Mouse (Mus musculus) liver, embryonic 14.5 days (tissue): Measurements from ENCODE around the gene Cckbr. TPM values are rescaled to one million over a fixed set of nuclear protein-coding genes. Genes with fewer than 3 reads are reported as not detected.
A peak's percentile ranks its signal among the peaks of the same experiment; 100 is the strongest.

Experiments used
- ATAC-seq: fragments of 200-750 bp; cut with Nextera tagmentation; 2 replicates; pipeline ENCODE4 v1.8.0; 2017; ENCODE audit warnings: moderate number of reproducible peaks, mild to moderate bottlenecking, moderate library complexity; ENCODE audit not compliant: insufficient read depth
- DNase-seq, 3 experiments: peaks; one replicate each; pipeline ENCODE4 v3.0.0-alpha.2; 2012 to 2013; ENCODE audit warnings: low read depth in 3 of 3, low spot score in 3 of 3
- H3K27ac ChIP-seq: fragments of 300-500 bp; sonication (generic); 2 replicates; pipeline ENCODE4 v1.5.1; 2014; ENCODE audit warnings: moderate library complexity, mild to moderate bottlenecking, control low read depth, inconsistent platforms
- H3K27me3 ChIP-seq: fragments of 300-500 bp; sonication (generic); 2 replicates; pipeline ENCODE4 v1.6.1; 2014; ENCODE audit warnings: mild to moderate bottlenecking, low read length, moderate library complexity; ENCODE audit not compliant: control insufficient read depth, insufficient read depth
- H3K36me3 ChIP-seq: fragments of 300-500 bp; sonication (generic); replicated peaks from 2 replicates; pipeline ENCODE4 v1.6.1; 2014; ENCODE audit warnings: low read depth; ENCODE audit not compliant: control insufficient read depth, insufficient read depth
- H3K4me1 ChIP-seq, 2 experiments: fragments of 200-500 bp in 1 of 2; fragments of 300-500 bp in 1 of 2; sonication (generic) in 1 of 2; replicated peaks; 2 replicates each; pipeline ENCODE4 v1.6.1; 2012 to 2014; ENCODE audit warnings: antibody characterized with exemption in 1 of 2, inconsistent platforms in 1 of 2, low read length in 1 of 2; ENCODE audit not compliant: control insufficient read depth in 2 of 2, insufficient read depth in 2 of 2
- H3K4me2 ChIP-seq: fragments of 300-500 bp; sonication (generic); 2 replicates; pipeline ENCODE4 v1.6.1; 2014; ENCODE audit warnings: low read depth, mild to moderate bottlenecking, control low read depth, moderate library complexity
- H3K4me3 ChIP-seq, 2 experiments: fragments of 200-500 bp in 1 of 2; fragments of 300-500 bp in 1 of 2; sonication (generic) in 1 of 2; 2 replicates each; pipeline ENCODE4 v1.5.1; 2012 to 2014; ENCODE audit warnings: low read depth in 2 of 2, low read length in 2 of 2, mild to moderate bottlenecking in 2 of 2, control low read depth in 1 of 2, inconsistent platforms in 1 of 2, moderate library complexity in 1 of 2; ENCODE audit not compliant: insufficient read depth in 1 of 2
- H3K9ac ChIP-seq: fragments of 300-500 bp; sonication (generic); replicated peaks from 2 replicates; pipeline ENCODE4 v1.6.1; 2014; ENCODE audit warnings: mild to moderate bottlenecking, control low read depth, moderate library complexity
- H3K9me3 ChIP-seq: fragments of 300-500 bp; sonication (generic); 2 replicates; pipeline ENCODE4 v1.6.1; 2016; ENCODE audit warnings: low read length, mixed read lengths; ENCODE audit not compliant: control insufficient read depth
- CTCF ChIP-seq: IDR thresholded peaks from 2 replicates; pipeline ENCODE4 v1.5.1; 2016; ENCODE audit warnings: antibody characterized with exemption, low read depth, control low read depth
- EP300 ChIP-seq: IDR thresholded peaks from 2 replicates; pipeline ENCODE4 v1.6.1; 2016; ENCODE audit warnings: antibody characterized with exemption, low read depth
- WGBS: fragments of 180-500 bp; shearing (Covaris S2); extraction: QIAGEN DNeasy Blood & Tissue Kit; methylation state at CpG from one replicate; pipeline ENCODE4 v1.1.7; 2014; ENCODE audit not compliant: insufficient replicate concordance; 5-methylcytosine and 5-hydroxymethylcytosine counted together
- polyA plus RNA-seq, 2 experiments: library from polyadenylated mRNA; depleted of rRNA in 1 of 2; stranded (reverse) in 1 of 2; unstranded in 1 of 2; fragments of >200 nt; fragmentation: Nextera tagmentation in 1 of 2; extraction: Ambion mirVana in 1 of 2; gene quantifications; 2 replicates each; pipeline versions ENCODE4 v1.2.1 to v1.2.3; 2012 to 2014

Gene Cckbr
- polyA plus RNA-seq, 2 experiments: not detected

- H3K27me3 ChIP-seq: peaks cover 3% of the 10 kb centered on the region; the same call in 1 of the 2 replicates
- H3K9ac ChIP-seq: no peak within 1 kb of the TSS
- H3K27ac ChIP-seq: no peak within 1 kb of the TSS
- no peak for DNase-seq
- 4% methylated on average over 62 of the region's 63 CpGs for WGBS
- no peak; the same call in 1 of the 2 replicates for ATAC-seq
- H3K36me3 ChIP-seq: no peaks in the 10 kb centered on the region
- H3K4me1 ChIP-seq: no peaks in the 10 kb centered on the region
- no peak for TF ChIP-seq CTCF
- no peak for TF ChIP-seq EP300
- peak within 1 kb of the TSS; percentile 5; a peak in 3 of 4 replicates for H3K4me3 ChIP-seq
- peak within 1 kb of the TSS; percentile 47 for H3K4me2 ChIP-seq
- no peaks in the 10 kb centered on the region for H3K9me3 ChIP-seq
Measured at GRCm38 (mm10) chr7:105481505-105482411, 56.2 kb downstream of the Cckbr start, which contains the start of gene Cavin3. TSS of gene Cavin3 (minus strand) at chr7:105482300.

- H3K4me3 ChIP-seq: no peak overlapping the region
- 40% methylated on average over 8 of the region's 8 CpGs for whole genome bisulfite sequencing
- no peak overlapping the region for H3K9ac ChIP-seq
Measured at GRCm38 (mm10) chr7:105482426-105482825, 56.9 kb downstream of the Cckbr start.

GRCm38 (mm10) chr7:105485029-105485428 is 59.5 kb downstream of the Cckbr start:
- no peak overlapping the region for H3K9ac ChIP-seq

More at GRCm38 (mm10) chr7:105482426-105482825, 56.9 kb downstream of the Cckbr start:
- DNase-seq (no peak), ATAC-seq (no peak)
- TF ChIP-seq EP300 (no peak), CTCF (no peak)
- H3K27me3 ChIP-seq: peaks cover 3% of the 10 kb centered on the region; the same call in 1 of the 2 replicates
- no peak overlapping the region; the same call in 1 of the 2 replicates for H3K4me2 ChIP-seq
- H3K36me3 ChIP-seq: no peaks in the 10 kb centered on the region
- no peaks in the 10 kb centered on the region for H3K4me1 ChIP-seq
- H3K27ac ChIP-seq: no peak overlapping the region
- no peaks in the 10 kb centered on the region for H3K9me3 ChIP-seq

GRCm38 (mm10) chr7:105487104-105487876 is 61.8 kb downstream of the Cckbr start:
- TF ChIP-seq EP300: no peak
- no peak for TF ChIP-seq CTCF
- WGBS: 43% methylated on average over 6 of the region's 6 CpGs
- DNase-seq (no peak), ATAC-seq (no peak)
- Histone ChIP-seq H3K4me3 (no peak overlapping the region), H3K36me3 (no peaks in the 10 kb centered on the region), H3K9ac (no peak overlapping the region), H3K4me1 (no peaks in the 10 kb centered on the region), H3K27me3 (no peaks in the 10 kb centered on the region), H3K27ac (no peak overlapping the region), H3K4me2 (no peak overlapping the region), H3K9me3 (no peaks in the 10 kb centered on the region)

More at GRCm38 (mm10) chr7:105485029-105485428, 59.5 kb downstream of the Cckbr start:
- no peaks in the 10 kb centered on the region for H3K4me1 ChIP-seq
- 40% methylated on average over 5 of the region's 5 CpGs for WGBS
- no peaks in the 10 kb centered on the region for H3K9me3 ChIP-seq
- no peaks in the 10 kb centered on the region for H3K36me3 ChIP-seq
- no peak overlapping the region for H3K4me2 ChIP-seq
- no peak for DNase-seq
- no peak overlapping the region for H3K27ac ChIP-seq
- H3K27me3 ChIP-seq: peaks cover 3% of the 10 kb centered on the region; the same call in 1 of the 2 replicates
- no peak overlapping the region for H3K4me3 ChIP-seq
- no peak for ATAC-seq
- TF ChIP-seq EP300 (no peak), CTCF (no peak)
